Mouse (Mus musculus): ENCODE measurements at regions not wholly inside any gene's neighbourhood (a gene's known extent, or its start where the extent isn't known, plus 50 kb on each side); places are given as distances from the start of the nearest gene placed in this dataset.
A peak's percentile ranks its signal among the peaks of the same experiment; 100 is the strongest.
"Not testable (repeated sequence)": the region's sequence is repeated elsewhere in the genome, so short reads cannot be mapped to it uniquely, and the experiment has no call there.

- DNase-seq (ENCODE audit: low read depth, low spot score), result peak; percentile 55
Measured at GRCm38 (mm10) chr14:52654355-52654754, 158.8 kb upstream of the Olfr1507 start.

DNA sequence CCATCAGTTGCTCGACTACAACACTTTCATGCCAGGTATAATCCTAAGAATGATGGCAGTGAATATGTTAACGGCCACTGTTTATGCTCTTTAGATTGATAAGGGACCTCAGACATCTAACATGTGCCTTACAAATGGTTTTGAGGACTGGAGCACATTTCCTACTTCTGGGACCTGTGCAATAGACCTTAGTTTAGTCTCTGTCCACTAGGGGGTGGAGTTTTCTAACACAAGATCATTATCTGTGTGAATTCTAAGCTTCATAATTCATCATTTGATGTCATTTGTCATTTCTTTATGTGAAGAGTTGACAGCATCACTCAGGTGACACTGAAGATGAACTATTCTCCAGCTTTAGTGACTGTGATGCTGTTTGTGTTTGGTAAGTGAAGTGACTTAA lies 142.6 kb upstream of the Olfr1507 start:
- peak; percentile 27 for DNase-seq (ENCODE audit: low read depth, low spot score)

DNA sequence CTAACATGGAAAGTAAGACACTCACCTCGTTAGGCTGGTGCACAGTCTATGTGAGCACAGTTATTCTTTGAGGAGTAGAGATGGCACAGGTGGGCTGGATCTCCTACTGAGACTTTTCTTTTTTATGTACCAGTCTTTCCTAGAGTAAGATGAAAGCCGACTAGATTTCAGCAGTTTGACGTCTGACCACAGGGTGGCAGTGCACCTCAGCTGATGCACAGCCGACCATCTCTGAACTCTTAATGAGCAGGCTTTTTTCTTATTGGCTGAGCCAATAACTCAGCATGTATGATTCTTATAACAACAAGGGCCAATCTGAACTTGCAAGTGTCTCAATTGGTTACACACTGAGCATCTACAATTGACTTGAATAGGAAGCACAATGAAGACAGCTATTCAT lies 126.6 kb upstream of the Olfr1507 start:
- peak; percentile 54 for DNase-seq (ENCODE audit: low read depth, low spot score)

- DNase-seq (ENCODE audit: low read depth, low spot score), result peak; percentile 59
Measured at GRCm38 (mm10) chr14:52580319-52580718, 84.8 kb upstream of the Olfr1507 start.

DNA sequence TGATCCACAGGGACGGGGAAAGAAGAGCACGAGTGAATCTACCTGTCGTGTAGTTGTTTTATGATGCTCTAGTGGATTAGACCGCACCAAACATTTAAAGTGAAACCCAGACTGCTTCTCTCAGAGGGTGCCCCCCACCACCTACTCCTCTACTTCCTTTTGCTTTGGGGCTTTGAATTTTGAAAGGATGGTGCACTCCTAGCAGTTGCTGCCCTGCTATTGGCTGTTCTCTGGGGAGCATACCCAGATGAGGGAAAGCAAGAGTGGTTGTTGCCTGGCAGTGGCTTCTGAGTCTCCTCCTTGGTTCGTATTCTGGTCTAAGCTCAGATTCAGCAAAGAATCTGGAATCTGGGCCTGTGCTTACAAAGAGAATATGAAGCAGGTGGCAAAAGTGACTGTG lies 71.4 kb upstream of the Olfr1507 start:
- no peak for DNase-seq (ENCODE audit: low read depth, low spot score)

DNA sequence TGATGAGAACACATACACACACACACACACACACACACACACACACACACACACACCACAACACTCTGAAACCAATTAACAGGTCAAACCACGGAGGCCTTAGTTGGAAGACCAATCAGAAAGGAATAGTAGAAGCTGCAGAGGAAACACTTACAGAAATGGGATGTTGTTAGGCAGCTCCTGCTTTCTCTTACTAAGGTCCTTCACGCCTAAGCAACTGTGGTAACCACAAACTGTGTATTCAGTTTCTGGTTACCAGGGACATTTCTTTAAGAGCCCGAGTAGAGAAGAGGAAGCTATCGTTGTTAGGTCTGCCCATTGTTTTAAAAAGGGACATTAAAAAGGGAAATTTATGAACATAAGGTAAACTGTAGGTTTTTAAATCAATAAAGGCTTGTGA lies 70.1 kb upstream of the Olfr1507 start:
- DNase-seq (ENCODE audit: low read depth, low spot score), result no peak

DNA sequence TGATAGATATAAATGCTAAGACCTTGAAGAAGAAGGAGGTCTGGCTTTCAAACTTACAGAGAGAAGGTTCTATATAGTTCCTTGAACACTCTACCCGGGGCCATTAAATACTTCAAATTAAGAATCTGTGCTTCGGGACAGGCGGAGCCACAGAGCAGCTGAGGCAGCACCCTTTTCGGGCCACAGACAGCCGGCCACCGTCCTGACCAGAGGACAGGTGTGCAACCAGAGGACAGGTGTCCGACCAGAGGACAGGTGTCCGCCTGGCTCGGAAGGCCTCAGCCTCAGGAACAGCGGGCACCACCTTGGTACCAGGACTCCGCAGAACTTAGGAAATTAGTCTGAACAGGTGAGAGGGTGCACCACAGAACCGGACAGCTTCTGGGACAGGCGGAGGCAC lies 60.8 kb upstream of the Olfr1507 start:
- DNase-seq (ENCODE audit: low read depth, low spot score), result not testable (repeated sequence)

DNA sequence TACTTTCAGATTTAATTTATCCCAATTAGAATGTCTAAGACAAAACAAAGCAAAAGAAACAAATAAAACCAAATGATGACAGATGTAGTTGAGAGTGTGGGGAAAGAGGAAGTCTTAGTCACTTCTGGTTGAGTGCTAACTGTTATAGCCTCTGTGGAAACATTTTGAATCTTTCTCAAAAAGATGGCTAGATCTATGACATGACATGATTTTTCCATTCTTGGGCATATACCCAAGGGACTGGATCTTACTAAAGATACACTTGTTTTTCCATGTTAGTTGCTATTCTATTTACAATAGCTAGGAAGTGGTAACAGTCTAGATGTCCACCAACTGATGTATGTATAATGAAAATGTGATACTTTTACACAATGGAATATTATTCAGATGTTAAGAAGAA lies 57.9 kb upstream of the Olfr1507 start:
- no peak for DNase-seq (ENCODE audit: low read depth, low spot score)

- DNase-seq (ENCODE audit: low read depth, low spot score), result no peak
Measured at GRCm38 (mm10) chr14:52547933-52548332, 52.4 kb upstream of the Olfr1507 start.
